29 mouse cellular contexts compared by ENCODE assay signal in the genomic region with DNA sequence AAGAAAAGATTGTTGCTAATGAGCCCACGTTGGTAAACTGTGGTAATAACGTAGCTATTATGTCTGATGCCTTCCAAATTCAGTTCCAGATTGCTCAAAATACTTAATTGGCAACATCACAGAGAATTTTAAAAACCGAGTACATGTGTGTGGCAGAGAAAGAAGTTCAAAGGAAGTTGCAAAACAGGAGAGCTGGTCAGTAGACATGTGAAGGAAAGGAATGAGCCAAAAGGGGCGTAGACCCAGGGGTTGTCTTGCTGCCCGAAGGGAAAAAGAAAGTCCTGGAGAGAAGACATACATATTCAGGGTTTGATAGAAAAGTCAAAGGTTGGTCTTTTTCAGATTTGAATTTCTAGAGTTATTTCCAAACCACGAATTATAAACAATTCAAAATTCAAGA.
A peak's percentile ranks its signal among the peaks of the same experiment; 100 is the strongest.
DNase-seq lines count a peak whose midpoint lies in the region; ATAC-seq and TF ChIP-seq lines count a peak whose summit lies in the region.
"Had no signal": no experiment of that assay in that cellular context is flagged by ENCODE, and none has a peak within 500 bp of the region (broad histone marks: within the 10 kb centered on the region; RNA-seq: fewer than 3 reads in every experiment).

No protein-coding gene starts in this region.

- no peak overlapping the region for H3K4me3 ChIP-seq in lung, postnatal 0 days (ENCODE audit: low read depth, low read length)
- H3K4me3 ChIP-seq in kidney, embryonic 14.5 days (ENCODE audit: low read length): no peak overlapping the region
- H3K4me3 ChIP-seq in hindbrain, embryonic 16.5 days (ENCODE audit: low read length): no peak overlapping the region
- H3K4me3 ChIP-seq: embryonic facial prominence, embryonic 12.5 days; embryonic facial prominence, embryonic 15.5 days; gastrocnemius, adult 2 months; heart, adult 2 months; heart, embryonic 13.5 days had no signal

- H3K9me3 ChIP-seq in lung, postnatal 0 days (ENCODE audit: low read length): no peaks in the 10 kb centered on the region
- H3K9me3 ChIP-seq in kidney, embryonic 14.5 days (ENCODE audit: control insufficient read depth, low read length): no peaks in the 10 kb centered on the region
- no peaks in the 10 kb centered on the region for H3K9me3 ChIP-seq in hindbrain, embryonic 16.5 days (ENCODE audit: control insufficient read depth, low read length)
- H3K9me3 ChIP-seq: embryonic facial prominence, embryonic 12.5 days; embryonic facial prominence, embryonic 15.5 days; G1E; heart, embryonic 13.5 days had no signal

- no peak for TF ChIP-seq POLR2A in brain, embryonic 14.5 days (IDR thresholded peaks at IDR 0.05; ENCODE audit: borderline replicate concordance, extremely low read depth, insufficient read depth, insufficient read length, poor library complexity, severe bottlenecking)

- no peak for TF ChIP-seq CTCF in lung, postnatal 0 days (IDR thresholded peaks at IDR 0.05)
- TF ChIP-seq CTCF in brain, embryonic 14.5 days (IDR thresholded peaks at IDR 0.05; ENCODE audit: borderline replicate concordance, extremely low read depth, insufficient read depth, insufficient read length): no peak

- H3K27ac ChIP-seq in lung, postnatal 0 days (ENCODE audit: low read length): no peak overlapping the region
- H3K27ac ChIP-seq in kidney, embryonic 14.5 days (ENCODE audit: low read depth, low read length): no peak overlapping the region
- no peak overlapping the region for H3K27ac ChIP-seq in hindbrain, embryonic 16.5 days (ENCODE audit: low read depth, low read length)
- H3K27ac ChIP-seq: embryonic facial prominence, embryonic 12.5 days; embryonic facial prominence, embryonic 15.5 days; gastrocnemius, adult 2 months; heart, adult 2 months; heart, embryonic 13.5 days; hindbrain, embryonic 14.5 days had no signal

- H3K9ac ChIP-seq in lung, postnatal 0 days (replicated peaks; ENCODE audit: low read depth): no peak overlapping the region
- no peak overlapping the region for H3K9ac ChIP-seq in kidney, embryonic 14.5 days (ENCODE audit: low read depth, low read length)
- H3K9ac ChIP-seq in hindbrain, embryonic 16.5 days (ENCODE audit: low read depth, low read length): no peak overlapping the region
- H3K9ac ChIP-seq: embryonic facial prominence, embryonic 12.5 days; embryonic facial prominence, embryonic 15.5 days; forebrain, postnatal 0 days; heart, embryonic 13.5 days; hindbrain, embryonic 14.5 days had no signal

- no peak overlapping the region for H3K4me2 ChIP-seq in lung, postnatal 0 days (replicated peaks; ENCODE audit: low read depth, low read length)
- no peak overlapping the region for H3K4me2 ChIP-seq in kidney, embryonic 14.5 days (replicated peaks; ENCODE audit: low read depth, low read length)
- no peak overlapping the region for H3K4me2 ChIP-seq in hindbrain, embryonic 16.5 days (ENCODE audit: low read length)
- H3K4me2 ChIP-seq: embryonic facial prominence, embryonic 12.5 days; embryonic facial prominence, embryonic 15.5 days; heart, embryonic 13.5 days; hindbrain, embryonic 14.5 days had no signal

- DNase-seq in heart, adult 11 months: peak; percentile 28
- DNase-seq in heart, adult 8-10 months (ENCODE audit: low spot score): no peak
- DNase-seq in lung, postnatal 10 days: peak; percentile 19
- no peak for DNase-seq in lung, postnatal 0 days (ENCODE audit: low spot score)
- peak; percentile 20 for DNase-seq in 3T3-L1 (ENCODE audit: low read depth, low spot score)
- peak; percentile 27 for DNase-seq in brain, embryonic 14.5 days (ENCODE audit: low read depth)
- DNase-seq: adrenal gland, postnatal 10 days; adrenal gland, postnatal 36 days; B cell, adult 2 months; cerebellum, adult 11 months; cerebellum, adult 2 months; cerebellum, adult 9-11 months; cerebellum, postnatal 25 days; forebrain, postnatal 0 days; gastrocnemius, adult 2 months; gastrocnemius, postnatal 14 days; heart, adult 2 months; heart, postnatal 14 days; heart, postnatal 4 days had no signal

- H3K27me3 ChIP-seq in lung, postnatal 0 days (replicated peaks; ENCODE audit: insufficient read depth, low read length): no peaks in the 10 kb centered on the region
- H3K27me3 ChIP-seq in kidney, embryonic 14.5 days (ENCODE audit: control insufficient read depth, insufficient read depth, low read length): no peaks in the 10 kb centered on the region
- H3K27me3 ChIP-seq in hindbrain, embryonic 16.5 days (replicated peaks; ENCODE audit: control insufficient read depth, insufficient read depth, low read length): no peaks in the 10 kb centered on the region
- H3K27me3 ChIP-seq: CH12.LX; embryonic facial prominence, embryonic 12.5 days; embryonic facial prominence, embryonic 15.5 days; heart, embryonic 13.5 days had no signal

- ATAC-seq in lung, postnatal 0 days: no peak
- ATAC-seq in kidney, embryonic 14.5 days (ENCODE audit: low FRiP score, low TSS enrichment): no peak
- ATAC-seq in hindbrain, embryonic 16.5 days: no peak
- ATAC-seq: activated CD4-positive, CD25-positive, alpha-beta regulatory T cell, adult 4 months; forebrain, embryonic 14.5 days; forebrain, postnatal 0 days had no signal

- no peaks in the 10 kb centered on the region for H3K4me1 ChIP-seq in lung, postnatal 0 days (ENCODE audit: insufficient read depth, low read depth, low read length)
- H3K4me1 ChIP-seq in kidney, embryonic 14.5 days (ENCODE audit: control insufficient read depth, insufficient read depth, low read length): no peaks in the 10 kb centered on the region
- H3K4me1 ChIP-seq in hindbrain, embryonic 16.5 days (ENCODE audit: control insufficient read depth, insufficient read depth, low read depth, low read length): no peaks in the 10 kb centered on the region
- H3K4me1 ChIP-seq: embryonic facial prominence, embryonic 12.5 days; embryonic facial prominence, embryonic 15.5 days had no signal

- 70% methylated on average over 6 of the region's 6 CpGs for WGBS in lung, postnatal 0 days
- 83% methylated on average over 6 of the region's 6 CpGs for WGBS in kidney, embryonic 14.5 days
- WGBS in hindbrain, embryonic 16.5 days: 78% methylated on average over 6 of the region's 6 CpGs

- H3K36me3 ChIP-seq in lung, postnatal 0 days (ENCODE audit: insufficient read depth, low read length): no peaks in the 10 kb centered on the region
- H3K36me3 ChIP-seq in kidney, embryonic 14.5 days (ENCODE audit: control insufficient read depth, insufficient read depth, low read length): no peaks in the 10 kb centered on the region
- H3K36me3 ChIP-seq in hindbrain, embryonic 16.5 days (ENCODE audit: control insufficient read depth, insufficient read depth, low read length): peaks cover 12% of the 10 kb centered on the region
- H3K36me3 ChIP-seq: embryonic facial prominence, embryonic 12.5 days; embryonic facial prominence, embryonic 15.5 days; G1E; heart, embryonic 13.5 days had no signal

- no peak for TF ChIP-seq EP300 in lung, postnatal 0 days (IDR thresholded peaks at IDR 0.05)

Comparison
In these comparisons a context has a peak if more than half of its experiments do, and no peak if none do; other contexts are left out.
1. DNase-seq: peak in heart, adult 11 months (single experiment), lung, postnatal 10 days (single experiment), 3T3-L1 (single experiment) and brain, embryonic 14.5 days (single experiment); none in heart, adult 8-10 months (single experiment) and lung, postnatal 0 days (single experiment).